Mouse (Mus musculus) C2C12 (cell line): ENCODE measurements around the gene Cuedc2. TPM values are rescaled to one million over a fixed set of nuclear protein-coding genes. Genes with fewer than 3 reads are reported as not detected.

ENCODE experiments used
- H3K27me3 ChIP-seq: one replicate; pipeline ENCODE4 v1.6.1; 2011; ENCODE audit not compliant: control insufficient read depth, insufficient read depth, insufficient read length
- H3K36me3 ChIP-seq: one replicate; pipeline ENCODE4 v1.6.1; 2011; ENCODE audit not compliant: control insufficient read depth, insufficient read depth
- H3K4me3 ChIP-seq: one replicate; pipeline ENCODE4 v1.5.1; 2011; ENCODE audit warnings: mild to moderate bottlenecking, control low read depth; ENCODE audit not compliant: poor library complexity, insufficient read depth, severe bottlenecking
- H3K79me2 ChIP-seq: one replicate; pipeline ENCODE4 v1.6.1; 2011; ENCODE audit not compliant: control insufficient read depth, insufficient read depth
- H3K79me3 ChIP-seq: one replicate; pipeline ENCODE4 v1.6.1; 2011; ENCODE audit warnings: low read depth, control low read depth
- H3ac ChIP-seq: one replicate; pipeline ENCODE3; 2011; ENCODE audit warnings: low read depth; ENCODE audit not compliant: control insufficient read depth, insufficient read length
- CEBPB ChIP-seq: IDR thresholded peaks from one replicate; pipeline ENCODE4 v1.6.1; 2011; ENCODE audit warnings: low read depth, mild to moderate bottlenecking, control low read depth, moderate library complexity
- CTCF ChIP-seq: IDR thresholded peaks from one replicate; pipeline ENCODE4 v1.5.1; 2011; ENCODE audit not compliant: control insufficient read depth, insufficient read depth, insufficient read length
- FOSL1 ChIP-seq: IDR thresholded peaks from one replicate; pipeline ENCODE4 v1.8.0; 2011; ENCODE audit warnings: mild to moderate bottlenecking, low read length; ENCODE audit not compliant: poor library complexity, insufficient read depth, severe bottlenecking
- MAX ChIP-seq: IDR thresholded peaks from one replicate; pipeline ENCODE4 v1.6.1; 2011; ENCODE audit warnings: mild to moderate bottlenecking, control low read depth
- MYOD1 ChIP-seq: IDR thresholded peaks from one replicate; pipeline ENCODE4 v1.6.1; 2011; ENCODE audit warnings: low read depth; ENCODE audit not compliant: control insufficient read depth, insufficient read length
- MYOG ChIP-seq: IDR thresholded peaks from one replicate; pipeline ENCODE4 v1.6.1; 2011; ENCODE audit not compliant: control insufficient read depth, insufficient read length; ENCODE audit errors: extremely low read depth
- USF1 ChIP-seq: IDR thresholded peaks from one replicate; pipeline ENCODE4 v1.6.1; 2011; ENCODE audit warnings: low read depth, mild to moderate bottlenecking, control low read depth, moderate library complexity
- polyA plus RNA-seq: library from polyadenylated mRNA; unstranded; fragments of >200 nt; fragmentation: generic; extraction: Trizol; gene quantifications from one replicate; pipeline ENCODE4 v1.2.1, GENCODE M21; 2012; ENCODE audit warnings: missing spikeins

The Cuedc2 gene
- polyA plus RNA-seq, 1 experiment, result 161 TPM

GRCm38 (mm10) chr19:46347146-46347545, 8.6 kb upstream of the Cuedc2 start:
- no peak overlapping the region for H3K4me3 ChIP-seq
- H3K79me2 ChIP-seq, result no peaks in the 10 kb centered on the region
- H3K27me3 ChIP-seq, result no peaks in the 10 kb centered on the region
- H3K36me3 ChIP-seq, result no peaks in the 10 kb centered on the region
- TF ChIP-seq USF1 (no peak), MAX (no peak), FOSL1 (no peak), CTCF (no peak), CEBPB (no peak), MYOD1 (no peak), MYOG (no peak)
- no peak overlapping the region for H3ac ChIP-seq
- no peaks in the 10 kb centered on the region for H3K79me3 ChIP-seq

- Histone ChIP-seq H3K79me2 (no peaks in the 10 kb centered on the region), H3K27me3 (no peaks in the 10 kb centered on the region), H3K79me3 (no peaks in the 10 kb centered on the region), H3K36me3 (no peaks in the 10 kb centered on the region), H3K4me3 (no peak overlapping the region), H3ac (no peak overlapping the region)
- no peak for TF ChIP-seq MYOD1
- no peak for TF ChIP-seq USF1
- no peak for TF ChIP-seq CEBPB
- no peak for TF ChIP-seq MYOG
- TF ChIP-seq CTCF, result no peak
- no peak for TF ChIP-seq MAX
- TF ChIP-seq FOSL1, result no peak
Observed at GRCm38 (mm10) chr19:46344710-46345419, 6.4 kb upstream of the Cuedc2 start.

GRCm38 (mm10) chr19:46339287-46339971, 927 bp upstream of the Cuedc2 start:
- Histone ChIP-seq H3K36me3 (peaks cover 3% of the 10 kb centered on the region), H3ac (no peak overlapping the region), H3K79me2 (peaks cover 13% of the 10 kb centered on the region), H3K4me3 (no peak overlapping the region), H3K79me3 (no peaks in the 10 kb centered on the region), H3K27me3 (no peaks in the 10 kb centered on the region)
- TF ChIP-seq CEBPB, result no peak
- no peak for TF ChIP-seq MYOG
- no peak for TF ChIP-seq MYOD1
- TF ChIP-seq USF1, result no peak
- no peak for TF ChIP-seq CTCF
- TF ChIP-seq FOSL1, result no peak

GRCm38 (mm10) chr19:46338942-46339286, 412 bp upstream of the Cuedc2 start:
- TF ChIP-seq MYOD1 (no peak), MYOG (no peak), MAX (no peak), CTCF (no peak), CEBPB (no peak), USF1 (no peak), FOSL1 (no peak)
- Histone ChIP-seq H3K4me3 (peak overlapping the region; percentile 64), H3K79me2 (peaks cover 13% of the 10 kb centered on the region), H3K27me3 (no peaks in the 10 kb centered on the region), H3K79me3 (no peaks in the 10 kb centered on the region), H3K36me3 (peaks cover 3% of the 10 kb centered on the region), H3ac (peak overlapping the region; percentile 8)

GRCm38 (mm10) chr19:46337719-46338330, 677 bp downstream of the Cuedc2 start:
- peak overlapping the region; percentile 68 for H3ac ChIP-seq
- peak overlapping the region; percentile 64 for H3K4me3 ChIP-seq
- H3K36me3 ChIP-seq, result peaks cover 3% of the 10 kb centered on the region
- peaks cover 13% of the 10 kb centered on the region for H3K79me2 ChIP-seq
- TF ChIP-seq MAX (no peak), FOSL1 (no peak), MYOD1 (no peak)
- no peaks in the 10 kb centered on the region for H3K79me3 ChIP-seq
- H3K27me3 ChIP-seq, result no peaks in the 10 kb centered on the region
